Mouse (Mus musculus) adrenal gland, postnatal 14 days (tissue): ENCODE measurements around the gene Prlhr. TPM values are rescaled to one million over a fixed set of nuclear protein-coding genes. Genes with fewer than 3 reads are reported as not detected.

Experiments used
- DNase-seq: peaks from one replicate; pipeline ENCODE4 v3.0.0; 2021; ENCODE audit warnings: mixed read lengths
- long read RNA-seq, 2 experiments: library from polyadenylated mRNA; stranded (forward); transcript quantifications; one replicate each; pipeline ENCODE4 v2.0.0; 2021
- total RNA-seq: library from RNA; stranded (reverse); gene quantifications from 2 replicates; pipeline ENCODE4 v1.2.3, GENCODE M21; 2021

Prlhr gene
- total RNA-seq: 1.8 and 2.3 TPM in 2 replicates
- long read RNA-seq, experiment 1, partial matches to known transcripts: 0 of 1 reads
- long read RNA-seq, experiment 1, other reads (novel, unspliced or antisense): 1 of 1 reads
- long read RNA-seq, experiment 2: 0 reads

GRCm38 (mm10) chr19:60468254-60468762 lies at the start of gene Prlhr:
Gene Prlhr, minus strand, starts transcription at chr19:60468304.
- DNase-seq: no peak

- DNase-seq: no peak
These were observed 47.0 kb upstream of the Prlhr start for GRCm38 (mm10) chr19:60515064-60515463.

DNA sequence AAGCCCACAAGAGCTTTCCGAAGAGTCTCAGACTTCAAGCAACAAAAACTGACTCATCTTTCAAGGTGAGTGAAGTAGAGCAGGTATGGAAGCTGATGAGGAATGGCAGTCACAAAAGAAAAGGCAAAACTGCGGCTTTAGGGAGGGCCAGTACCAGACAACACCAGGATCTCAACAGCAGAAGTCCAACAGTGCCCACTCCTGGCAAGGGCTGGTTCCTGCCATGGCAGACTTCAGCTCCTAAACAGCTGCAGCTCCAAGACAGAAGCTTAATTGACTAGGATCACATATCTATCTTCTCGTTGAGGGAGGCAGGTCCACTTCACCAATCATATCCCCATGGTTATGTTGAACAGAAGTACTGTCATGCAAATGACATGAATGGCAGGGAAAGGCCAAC lies 45.3 kb upstream of the Prlhr start:
- peak; percentile 52 for DNase-seq

DNA sequence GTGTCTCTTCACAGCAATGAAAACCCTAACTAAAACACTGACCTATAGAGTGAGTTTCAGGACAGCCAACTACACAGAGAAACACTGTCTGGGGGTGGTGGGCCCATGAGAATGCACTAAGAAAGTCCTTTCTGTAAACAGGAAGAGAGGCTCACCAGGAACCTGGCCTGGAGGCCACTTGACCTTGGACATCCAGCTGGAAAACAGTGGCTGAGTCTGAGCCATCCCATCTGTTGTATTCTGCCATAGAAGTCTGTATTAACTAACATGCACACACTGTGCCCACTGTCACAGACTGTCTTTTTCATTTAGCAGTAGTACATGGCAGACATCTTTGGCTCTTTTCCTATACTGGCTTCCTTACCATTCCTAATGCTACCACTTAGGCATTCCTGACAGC lies 32.1 kb upstream of the Prlhr start:
- DNase-seq: no peak

- no peak for DNase-seq
These were observed 29.1 kb upstream of the Prlhr start for GRCm38 (mm10) chr19:60497171-60497570.

GRCm38 (mm10) chr19:60495772-60496171 lies 27.7 kb upstream of the Prlhr start:
- no peak for DNase-seq

- DNase-seq: peak; percentile 54
These were observed 21.5 kb upstream of the Prlhr start for GRCm38 (mm10) chr19:60489566-60489965.

GRCm38 (mm10) chr19:60485261-60485660 lies 17.2 kb upstream of the Prlhr start:
- DNase-seq: no peak

GRCm38 (mm10) chr19:60478859-60479258 lies 10.8 kb upstream of the Prlhr start:
- no peak for DNase-seq

GRCm38 (mm10) chr19:60477788-60478187 lies 9.7 kb upstream of the Prlhr start:
- DNase-seq: no peak

- peak; percentile 85 for DNase-seq
These were observed 742 bp upstream of the Prlhr start for GRCm38 (mm10) chr19:60468846-60469245.

GRCm38 (mm10) chr19:60467588-60468007 lies 506 bp downstream of the Prlhr start:
- DNase-seq: no peak

DNA sequence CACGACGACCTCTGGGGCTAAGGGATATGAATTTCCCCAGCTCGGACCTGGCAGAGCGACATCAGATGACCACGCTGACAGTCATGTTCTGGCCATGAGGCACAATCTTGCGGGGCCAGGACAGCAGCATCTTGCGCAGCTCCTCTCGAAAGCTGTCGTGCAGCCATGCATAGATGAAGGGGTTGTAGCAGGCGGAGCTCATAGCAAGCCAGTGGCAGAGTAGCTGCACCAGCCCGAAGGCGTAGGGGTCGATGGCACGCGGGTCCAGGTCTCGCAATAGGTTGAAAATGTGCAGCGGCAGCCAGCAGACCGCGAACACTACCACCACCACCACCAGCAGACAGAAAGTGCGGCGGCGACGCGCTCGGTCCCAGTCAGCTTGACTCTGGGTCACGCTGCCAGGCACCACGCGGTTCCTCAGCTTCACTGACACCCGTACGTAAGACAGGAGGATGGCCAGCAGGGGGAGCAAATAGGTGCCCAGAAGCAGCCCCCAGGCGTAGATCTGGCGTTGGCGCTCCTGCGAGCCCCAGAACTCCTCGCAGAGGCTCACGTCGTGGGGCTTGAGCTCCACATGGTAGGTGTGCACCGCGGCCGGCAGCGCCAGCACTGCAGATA lies 1.0 kb downstream of the Prlhr start:
- DNase-seq: peak; percentile 84

DNA sequence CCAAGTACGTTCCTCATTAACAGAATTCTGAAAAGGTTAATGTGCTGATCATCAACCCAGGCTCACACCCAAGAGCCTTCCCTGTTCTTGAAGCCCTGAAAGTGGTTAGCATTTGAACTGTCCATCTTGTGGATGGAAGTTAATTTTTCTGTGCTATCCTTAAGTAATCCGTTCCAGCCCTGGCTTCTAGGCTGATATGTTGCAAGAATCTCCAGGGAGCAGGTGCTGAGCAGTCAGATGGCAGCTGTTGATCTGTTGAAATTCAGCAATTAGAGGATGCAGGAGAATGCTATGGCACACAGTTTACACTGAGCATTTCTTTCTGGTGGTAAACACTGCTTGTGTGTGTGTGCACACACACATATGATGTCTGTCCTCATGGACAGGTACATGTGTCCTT lies 2.4 kb downstream of the Prlhr start:
- DNase-seq: no peak

DNA sequence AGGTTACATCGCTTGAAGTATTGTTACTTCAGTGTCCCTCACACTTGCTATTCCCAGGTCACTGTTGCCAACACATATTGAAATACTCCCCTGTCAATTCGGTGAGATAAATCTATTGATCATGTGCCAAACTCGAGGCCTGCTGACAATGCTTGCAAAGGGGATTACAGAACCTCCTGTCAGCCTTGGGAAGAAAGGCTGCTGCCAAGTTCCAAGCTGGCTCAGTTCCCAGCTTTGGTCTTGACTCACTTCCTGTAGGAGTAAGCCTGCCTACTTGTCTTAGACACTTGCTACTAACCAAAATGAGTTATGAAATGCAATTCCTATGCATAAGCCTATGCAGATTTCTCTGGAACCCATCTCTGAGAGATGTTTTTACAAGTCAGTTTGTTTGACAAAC lies 4.2 kb downstream of the Prlhr start:
- DNase-seq: peak; percentile 94

- no peak for DNase-seq
These were observed 4.7 kb downstream of the Prlhr start for GRCm38 (mm10) chr19:60463440-60463839.

- no peak for DNase-seq
These were observed 6.6 kb downstream of the Prlhr start for GRCm38 (mm10) chr19:60461476-60461875.

DNA sequence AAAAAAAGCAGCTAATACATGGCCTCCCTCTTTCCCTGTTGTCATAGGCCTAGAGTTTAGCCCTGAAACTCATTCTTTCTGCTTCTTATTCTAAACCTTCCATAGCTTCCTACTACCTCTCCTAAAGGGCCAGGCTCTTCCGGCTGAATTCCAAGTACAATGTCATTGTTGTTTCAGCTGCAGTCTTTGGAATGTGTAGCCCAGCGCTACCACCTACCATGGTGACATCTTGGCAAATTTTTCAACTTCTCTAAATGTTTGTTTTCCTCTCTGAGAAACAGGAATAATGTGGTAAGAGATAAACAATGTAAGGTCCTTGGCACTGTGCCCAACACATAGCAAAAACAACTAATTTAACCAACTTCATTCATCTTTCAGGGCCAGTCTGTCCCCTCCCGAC lies 8.4 kb downstream of the Prlhr start:
- no peak for DNase-seq

GRCm38 (mm10) chr19:60459071-60459470 lies 9.0 kb downstream of the Prlhr start:
- no peak for DNase-seq

GRCm38 (mm10) chr19:60455791-60456190 lies 12.3 kb downstream of the Prlhr start:
- DNase-seq: no peak

- DNase-seq: no peak
These were observed 27.6 kb downstream of the Prlhr start for GRCm38 (mm10) chr19:60440531-60440930.

DNA sequence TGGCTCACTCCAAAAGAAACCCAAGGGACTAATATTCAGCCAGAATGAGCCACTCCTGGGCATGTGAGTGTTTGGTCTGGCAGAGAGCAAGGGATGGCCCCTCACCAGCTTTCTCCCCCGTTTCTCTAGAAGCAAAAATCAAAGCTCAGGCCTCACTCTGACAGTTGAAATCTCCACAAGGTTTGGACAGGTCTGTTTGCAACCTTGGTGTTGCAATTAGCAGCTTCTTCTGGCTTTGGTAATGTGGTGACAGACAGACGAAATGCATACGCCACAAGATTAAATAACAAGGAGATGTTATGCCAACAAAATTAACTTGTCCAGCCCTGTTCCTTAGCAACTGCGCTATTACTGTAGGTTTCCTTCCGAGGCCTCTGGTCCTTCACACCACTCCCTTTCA lies 28.0 kb downstream of the Prlhr start:
- DNase-seq: peak; percentile 13

DNA sequence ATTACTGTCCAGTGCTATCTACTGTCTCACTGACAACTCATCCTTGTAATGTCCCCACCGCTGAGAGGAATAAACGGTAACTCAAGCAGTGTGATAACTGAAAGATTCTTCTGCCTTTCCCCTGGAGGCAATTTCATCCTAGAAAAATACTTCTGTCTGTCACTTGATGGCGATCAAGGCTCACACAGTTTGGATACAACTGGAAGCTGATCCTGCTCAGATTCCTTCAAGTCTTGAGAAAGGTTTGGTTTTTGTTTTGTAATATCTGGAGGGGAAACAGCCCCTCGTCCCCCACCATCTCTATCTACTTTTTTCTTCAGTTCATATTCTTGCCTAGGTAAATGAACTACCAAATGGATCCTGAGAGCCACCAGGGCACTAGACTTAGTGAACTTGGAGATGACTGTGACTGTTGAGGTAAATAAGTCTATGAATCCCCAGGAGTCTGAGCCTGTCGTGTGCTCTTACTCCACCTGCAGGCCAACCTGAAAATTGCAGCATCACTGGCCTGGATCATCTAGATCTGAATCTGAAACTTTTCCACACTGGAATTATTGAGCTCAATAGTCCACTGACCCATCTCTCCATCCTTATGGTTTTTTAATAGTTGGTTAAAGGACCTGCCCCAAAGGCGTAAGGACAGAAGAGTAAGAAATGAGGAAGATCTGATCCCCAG lies 30.4 kb downstream of the Prlhr start:
- DNase-seq: peak; percentile 50
